Mouse (Mus musculus): ENCODE data around the gene Ccdc177. TPM values are rescaled to one million over a fixed set of nuclear protein-coding genes. Genes with fewer than 3 reads are reported as not detected.

The Ccdc177 gene
- 10 to 100 TPM; 11.6 to 15.3 TPM for total RNA-seq (2021)
- long read RNA-seq, experiment 1, full-length matches to known transcripts, result 33 of 37 reads
- long read RNA-seq, experiment 1, partial matches to known transcripts, result 0 of 37 reads
- long read RNA-seq, experiment 1, other reads (novel, unspliced or antisense), result 4 of 37 reads
- long read RNA-seq, experiment 2, full-length matches to known transcripts, result 18 of 22 reads
- long read RNA-seq, experiment 2, partial matches to known transcripts, result 0 of 22 reads
- long read RNA-seq, experiment 2, other reads (novel, unspliced or antisense), result 4 of 22 reads

- intact Hi-C loops (cut with DNase I), result loop anchor here (1.0 kb wide), 2 partner anchors 26 to 30 kb away; no protein-coding TSS in a partner anchor
- peak; percentile 92 for TF ChIP-seq CTCF (IDR thresholded peaks at IDR 0.05)
Measured at GRCm38 (mm10) chr12:80760396-80760801, at the start of gene Ccdc177. Ccdc177 (minus strand) TSS chr12:80760687.

GRCm38 (mm10) chr12:80810005-80810404 is 49.5 kb upstream of the Ccdc177 start:
- no peak for TF ChIP-seq CTCF (IDR thresholded peaks at IDR 0.05)

More at GRCm38 (mm10) chr12:80760396-80760801, at the start of gene Ccdc177:
- peak; percentile 85 to 87 for DNase-seq (ENCODE audit: extremely low spot score in 1 of 2, low spot score in 2 of 2)
- Histone ChIP-seq H3K27ac (peak within 1 kb of the TSS; percentile 94), H3K4me3 (peak within 1 kb of the TSS; percentile 75)

GRCm38 (mm10) chr12:80807451-80808085 is 47.1 kb upstream of the Ccdc177 start:
- intact Hi-C loops (cut with DNase I), result no loop called here
- Histone ChIP-seq H3K27ac (no peak overlapping the region), H3K4me3 (no peak overlapping the region)
- no peak for DNase-seq (ENCODE audit: extremely low spot score in 1 of 2, low spot score in 2 of 2)
- no peak for TF ChIP-seq CTCF (IDR thresholded peaks at IDR 0.05)

More at GRCm38 (mm10) chr12:80810005-80810404, 49.5 kb upstream of the Ccdc177 start:
- Histone ChIP-seq H3K4me3 (no peak overlapping the region), H3K27ac (no peak overlapping the region)
- DNase-seq (ENCODE audit: extremely low spot score in 1 of 2, low spot score in 2 of 2), result no peak
- intact Hi-C loops (cut with DNase I), result no loop called here

GRCm38 (mm10) chr12:80804861-80805428 is 44.5 kb upstream of the Ccdc177 start:
- no peak for TF ChIP-seq CTCF (IDR thresholded peaks at IDR 0.05)
- Histone ChIP-seq H3K4me3 (no peak overlapping the region), H3K27ac (no peak overlapping the region)
- intact Hi-C loops (cut with DNase I), result no loop called here
- no peak for DNase-seq (ENCODE audit: extremely low spot score in 1 of 2, low spot score in 2 of 2)

- Histone ChIP-seq H3K4me3 (no peak overlapping the region), H3K27ac (peak overlapping the region; percentile 58)
- intact Hi-C loops (cut with DNase I), result loop anchor here (2.0 kb wide), 1 partner anchor 17 kb away; no protein-coding TSS in a partner anchor
- no peak for TF ChIP-seq CTCF (IDR thresholded peaks at IDR 0.05)
- peak; percentile 65 to 76 for DNase-seq (ENCODE audit: extremely low spot score in 1 of 2, low spot score in 2 of 2)
Measured at GRCm38 (mm10) chr12:80803924-80804323, 43.4 kb upstream of the Ccdc177 start.

- no peak overlapping the region for H3K27ac ChIP-seq
- no peak for DNase-seq (ENCODE audit: extremely low spot score in 1 of 2, low spot score in 2 of 2)
- TF ChIP-seq CTCF (IDR thresholded peaks at IDR 0.05), result peak; percentile 19
- H3K4me3 ChIP-seq, result no peak overlapping the region
- intact Hi-C loops (cut with DNase I), result no loop called here
Measured at GRCm38 (mm10) chr12:80801443-80801842, 41.0 kb upstream of the Ccdc177 start.

GRCm38 (mm10) chr12:80800156-80800555 is 39.7 kb upstream of the Ccdc177 start:
- Histone ChIP-seq H3K27ac (no peak overlapping the region), H3K4me3 (no peak overlapping the region)
- intact Hi-C loops (cut with DNase I), result no loop called here
- TF ChIP-seq CTCF (IDR thresholded peaks at IDR 0.05), result no peak
- no peak for DNase-seq (ENCODE audit: extremely low spot score in 1 of 2, low spot score in 2 of 2)

- no peak overlapping the region; the same call in 1 of the 2 replicates for H3K27ac ChIP-seq
- no peak for TF ChIP-seq CTCF (IDR thresholded peaks at IDR 0.05)
- no peak overlapping the region for H3K4me3 ChIP-seq
- intact Hi-C loops (cut with DNase I), result no loop called here
- no peak for DNase-seq (ENCODE audit: extremely low spot score in 1 of 2, low spot score in 2 of 2)
Measured at GRCm38 (mm10) chr12:80798271-80798670, 37.8 kb upstream of the Ccdc177 start.

- peak overlapping the region; percentile 34; the same call in 1 of the 2 replicates for H3K27ac ChIP-seq
- DNase-seq (ENCODE audit: extremely low spot score in 1 of 2, low spot score in 2 of 2), result no peak
- intact Hi-C loops (cut with DNase I), result loop anchor here (5.0 kb wide), 1 partner anchor 82 kb away; no protein-coding TSS in a partner anchor
- no peak overlapping the region for H3K4me3 ChIP-seq
- TF ChIP-seq CTCF (IDR thresholded peaks at IDR 0.05), result no peak
Measured at GRCm38 (mm10) chr12:80794935-80795785, 34.7 kb upstream of the Ccdc177 start.

- no peak overlapping the region for H3K4me3 ChIP-seq
- intact Hi-C loops (cut with DNase I), result loop anchor here (5.0 kb wide), 1 partner anchor 83 kb away; no protein-coding TSS in a partner anchor
- H3K27ac ChIP-seq, result peak overlapping the region; percentile 34; the same call in 1 of the 2 replicates
- TF ChIP-seq CTCF (IDR thresholded peaks at IDR 0.05), result no peak
- DNase-seq (ENCODE audit: extremely low spot score in 1 of 2, low spot score in 2 of 2), result no peak
Measured at GRCm38 (mm10) chr12:80794522-80794921, 34.0 kb upstream of the Ccdc177 start.

GRCm38 (mm10) chr12:80793535-80793934 is 33.0 kb upstream of the Ccdc177 start:
- no peak for TF ChIP-seq CTCF (IDR thresholded peaks at IDR 0.05)
- H3K27ac ChIP-seq, result no peak overlapping the region
- DNase-seq (ENCODE audit: extremely low spot score in 1 of 2, low spot score in 2 of 2), result no peak
- intact Hi-C loops (cut with DNase I), result loop anchor here (5.0 kb wide), 1 partner anchor 84 kb away; no protein-coding TSS in a partner anchor
- no peak overlapping the region for H3K4me3 ChIP-seq
